Mouse (Mus musculus) liver, postnatal 0 days (tissue): Measurements from ENCODE around the gene Stx16. TPM values are rescaled to one million over a fixed set of nuclear protein-coding genes. Genes with fewer than 3 reads are reported as not detected.

Experiments used
- ATAC-seq: fragments of 200-750 bp; cut with Nextera tagmentation; 2 replicates; pipeline ENCODE4 v1.8.0; 2017; ENCODE audit warnings: mild to moderate bottlenecking, moderate library complexity
- DNase-seq: peaks from one replicate; pipeline ENCODE4 v3.0.0-alpha.2; 2016
- H3K27ac ChIP-seq: fragments of 300-500 bp; sonication (generic); 2 replicates; pipeline ENCODE4 v1.5.1; 2014; ENCODE audit warnings: antibody characterized with exemption, moderate library complexity, mild to moderate bottlenecking, low read depth
- H3K27me3 ChIP-seq: fragments of 300-500 bp; sonication (generic); 2 replicates; pipeline ENCODE4 v1.6.1; 2014; ENCODE audit warnings: low read length, control low read depth, mixed read lengths; ENCODE audit not compliant: insufficient read depth
- H3K36me3 ChIP-seq: fragments of 300-500 bp; sonication (generic); replicated peaks from 2 replicates; pipeline ENCODE4 v1.6.1; 2014; ENCODE audit warnings: mild to moderate bottlenecking, control low read depth, low read length, moderate library complexity, mixed read lengths; ENCODE audit not compliant: insufficient read depth
- H3K4me1 ChIP-seq: fragments of 300-500 bp; sonication (generic); 2 replicates; pipeline ENCODE4 v1.6.1; 2014; ENCODE audit warnings: antibody characterized with exemption, mild to moderate bottlenecking, control low read depth; ENCODE audit not compliant: insufficient read depth
- H3K4me2 ChIP-seq: fragments of 300-500 bp; sonication (generic); 2 replicates; pipeline ENCODE4 v1.6.1; 2014; ENCODE audit warnings: low read depth, mild to moderate bottlenecking, low read length, moderate library complexity, mixed read lengths
- H3K4me3 ChIP-seq: fragments of 300-500 bp; sonication (generic); 2 replicates; pipeline ENCODE4 v1.5.1; 2014; ENCODE audit warnings: low read depth, low read length
- H3K9ac ChIP-seq: fragments of 300-500 bp; sonication (generic); replicated peaks from 2 replicates; pipeline ENCODE4 v1.6.1; 2014; ENCODE audit warnings: mild to moderate bottlenecking, moderate library complexity
- H3K9me3 ChIP-seq: fragments of 300-500 bp; sonication (generic); 2 replicates; pipeline ENCODE4 v1.6.1; 2016; ENCODE audit warnings: mild to moderate bottlenecking, control low read depth, low read length, mixed read lengths
- CTCF ChIP-seq: sonication (generic); IDR thresholded peaks from 2 replicates; pipeline ENCODE4 v1.5.1; 2016; ENCODE audit warnings: antibody characterized with exemption, low read depth
- EP300 ChIP-seq: IDR thresholded peaks from 2 replicates; pipeline ENCODE4 v1.6.1; 2016; ENCODE audit warnings: antibody characterized with exemption, low read depth, mild to moderate bottlenecking
- WGBS: fragments of 180-500 bp; shearing (Covaris S2); extraction: QIAGEN DNeasy Blood & Tissue Kit; methylation state at CpG from one replicate; pipeline ENCODE4 v1.1.7; 2014; ENCODE audit not compliant: insufficient replicate concordance; 5-methylcytosine and 5-hydroxymethylcytosine counted together
- polyA plus RNA-seq: library from polyadenylated mRNA; unstranded; fragments of >200 nt; fragmentation: Nextera tagmentation; extraction: Ambion mirVana; gene quantifications from 2 replicates; pipeline ENCODE4 v1.2.1, GENCODE M21; 2015

Stx16 gene
- polyA plus RNA-seq, 1 experiment from 2014 or later: 2.9 TPM

GRCm38 (mm10) chr2:174074621-174075020 lies 1.5 kb upstream of the Stx16 start:
- Histone ChIP-seq H3K4me3 (peak overlapping the region; percentile 34), H3K27me3 (no peaks in the 10 kb centered on the region), H3K27ac (peak overlapping the region; percentile 83; the same call in 1 of the 2 replicates), H3K4me2 (peak overlapping the region; percentile 99), H3K9me3 (no peaks in the 10 kb centered on the region), H3K36me3 (no peaks in the 10 kb centered on the region), H3K9ac (peak overlapping the region; percentile 60), H3K4me1 (peaks cover 12% of the 10 kb centered on the region)
- 0% methylated on average over 8 of the region's 13 CpGs for whole genome bisulfite sequencing
- ATAC-seq (no peak), DNase-seq (no peak)
- TF ChIP-seq CTCF (no peak), EP300 (no peak)

GRCm38 (mm10) chr2:174075072-174075570 lies 987 bp upstream of the Stx16 start:
- DNase-seq (peak; percentile 28), ATAC-seq (no peak)
- Histone ChIP-seq H3K4me1 (peaks cover 12% of the 10 kb centered on the region), H3K9me3 (no peaks in the 10 kb centered on the region), H3K4me2 (peak overlapping the region; percentile 99), H3K27me3 (no peaks in the 10 kb centered on the region), H3K9ac (peak overlapping the region; percentile 60), H3K27ac (peak overlapping the region; percentile 83), H3K4me3 (peak overlapping the region; percentile 34), H3K36me3 (no peaks in the 10 kb centered on the region)
- WGBS: 8% methylated on average over 22 of the region's 22 CpGs
- no peak for TF ChIP-seq CTCF
- TF ChIP-seq EP300: no peak

GRCm38 (mm10) chr2:174076433-174076824 lies 321 bp downstream of the Stx16 start:
- Histone ChIP-seq H3K4me2 (peak overlapping the region; percentile 99), H3K4me1 (peaks cover 12% of the 10 kb centered on the region), H3K36me3 (no peaks in the 10 kb centered on the region), H3K9ac (peak overlapping the region; percentile 82), H3K4me3 (peak overlapping the region; percentile 93), H3K27ac (peak overlapping the region; percentile 83), H3K27me3 (no peaks in the 10 kb centered on the region), H3K9me3 (no peaks in the 10 kb centered on the region)
- peak; percentile 56 for ATAC-seq
- TF ChIP-seq EP300 (no peak), CTCF (no peak)
- DNase-seq: no peak
- under 1% methylated on average over 22 of the region's 22 CpGs for WGBS

- Histone ChIP-seq H3K4me3 (peak overlapping the region; percentile 93), H3K9ac (peak overlapping the region; percentile 82), H3K9me3 (no peaks in the 10 kb centered on the region), H3K27ac (peak overlapping the region; percentile 83), H3K36me3 (no peaks in the 10 kb centered on the region), H3K4me1 (peaks cover 12% of the 10 kb centered on the region), H3K4me2 (peak overlapping the region; percentile 99), H3K27me3 (no peaks in the 10 kb centered on the region)
- TF ChIP-seq CTCF: no peak
- TF ChIP-seq EP300: no peak
- DNase-seq (peak; percentile 58), ATAC-seq (0 out of 2 replicates have a peak, but pooled peaks have one; percentile 12)
- WGBS: under 1% methylated on average over 19 of the region's 19 CpGs
Measured at GRCm38 (mm10) chr2:174077004-174077695, 1.0 kb downstream of the Stx16 start.

GRCm38 (mm10) chr2:174077776-174078338 lies 1.7 kb downstream of the Stx16 start:
- Histone ChIP-seq H3K9me3 (no peaks in the 10 kb centered on the region), H3K4me2 (peak overlapping the region; percentile 99), H3K9ac (peak overlapping the region; percentile 82), H3K4me3 (peak overlapping the region; percentile 93), H3K4me1 (peaks cover 13% of the 10 kb centered on the region), H3K27me3 (no peaks in the 10 kb centered on the region), H3K27ac (peak overlapping the region; percentile 83), H3K36me3 (no peaks in the 10 kb centered on the region)
- TF ChIP-seq CTCF (0 out of 2 replicates have a peak, but pooled peaks have one; percentile 4), EP300 (no peak)
- DNase-seq: no peak
- ATAC-seq: no peak
- WGBS: 9% methylated on average over 11 of the region's 11 CpGs

GRCm38 (mm10) chr2:174081833-174082232 lies 5.7 kb downstream of the Stx16 start:
- WGBS: 80% methylated on average over 5 of the region's 5 CpGs
- no peak for ATAC-seq
- Histone ChIP-seq H3K4me3 (no peak overlapping the region), H3K4me2 (no peak overlapping the region), H3K27me3 (no peaks in the 10 kb centered on the region), H3K9ac (no peak overlapping the region), H3K4me1 (peaks cover 6% of the 10 kb centered on the region; the same call in 1 of the 2 replicates), H3K9me3 (no peaks in the 10 kb centered on the region), H3K27ac (no peak overlapping the region), H3K36me3 (no peaks in the 10 kb centered on the region; the same call in 1 of the 2 replicates)
- DNase-seq: no peak
- no peak for TF ChIP-seq CTCF
- TF ChIP-seq EP300: no peak
